Mouse (Mus musculus): ENCODE measurements around the gene Filip1l. TPM values are rescaled to one million over a fixed set of nuclear protein-coding genes. Genes with fewer than 3 reads are reported as not detected.

Gene Filip1l
- polyA plus RNA-seq, 1 experiment, result 6.9 TPM

- TF ChIP-seq CTCF (conservative IDR thresholded peaks at IDR 0.05; ENCODE audit: insufficient read depth, insufficient read length, low read depth, low read length) (no peak), POLR2A (IDR thresholded peaks at IDR 0.05; ENCODE audit: low read depth, low read length) (no peak)
- 92% methylated on average over 7 of the region's 7 CpGs for WGBS
- Histone ChIP-seq H3K27me3 (replicated peaks; ENCODE audit: control insufficient read depth, insufficient read depth, low read length) (no peaks in the 10 kb centered on the region), H3K4me1 (ENCODE audit: control insufficient read depth, insufficient read depth, low read length) (no peaks in the 10 kb centered on the region), H3K36me3 (ENCODE audit: control insufficient read depth, insufficient read depth, low read length) (no peaks in the 10 kb centered on the region), H3K4me3 (ENCODE audit: insufficient read depth, low read depth, low read length) (no peak overlapping the region), H3K27ac (ENCODE audit: insufficient read depth, low read depth, low read length) (no peak overlapping the region)
- no peak for DNase-seq
Measured at GRCm38 (mm10) chr16:57536511-57536910, 183.6 kb downstream of the Filip1l start.

DNA sequence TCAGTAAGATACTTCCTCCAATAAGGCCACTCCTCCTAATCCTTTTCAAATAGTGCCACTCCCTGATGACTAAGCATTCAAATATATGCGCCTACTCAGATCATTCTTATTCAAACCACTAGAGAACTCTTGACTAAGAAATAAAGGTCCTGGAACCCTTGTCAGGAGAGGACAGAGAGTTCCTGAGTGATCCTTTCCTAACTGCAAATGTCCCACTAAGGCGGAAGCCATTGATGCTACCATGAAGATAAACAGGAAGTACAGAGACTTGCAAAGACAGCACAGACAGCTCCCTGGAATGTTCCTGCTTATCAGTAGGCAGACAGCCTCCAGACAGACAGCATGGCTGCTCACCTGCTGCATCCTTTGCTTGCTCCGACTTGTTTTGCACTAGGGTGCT lies 190.3 kb downstream of the Filip1l start:
- TF ChIP-seq CTCF (conservative IDR thresholded peaks at IDR 0.05; ENCODE audit: insufficient read depth, insufficient read length, low read depth, low read length) (no peak), POLR2A (IDR thresholded peaks at IDR 0.05; ENCODE audit: low read depth, low read length) (no peak)
- no peak overlapping the region for H3K4me3 ChIP-seq (ENCODE audit: insufficient read depth, low read depth, low read length)
- H3K36me3 ChIP-seq (ENCODE audit: control insufficient read depth, insufficient read depth, low read length), result no peaks in the 10 kb centered on the region
- no peak overlapping the region for H3K27ac ChIP-seq (ENCODE audit: insufficient read depth, low read depth, low read length)
- 93% methylated on average over 3 of the region's 3 CpGs for WGBS
- no peaks in the 10 kb centered on the region for H3K27me3 ChIP-seq (replicated peaks; ENCODE audit: control insufficient read depth, insufficient read depth, low read length)
- H3K4me1 ChIP-seq (ENCODE audit: control insufficient read depth, insufficient read depth, low read length), result no peaks in the 10 kb centered on the region
- no peak for DNase-seq

- no peak for TF ChIP-seq POLR2A (IDR thresholded peaks at IDR 0.05; ENCODE audit: low read depth, low read length)
- no peak for TF ChIP-seq CTCF (conservative IDR thresholded peaks at IDR 0.05; ENCODE audit: insufficient read depth, insufficient read length, low read depth, low read length)
- DNase-seq, result no peak
- Histone ChIP-seq H3K4me3 (ENCODE audit: insufficient read depth, low read depth, low read length) (no peak overlapping the region), H3K27ac (ENCODE audit: insufficient read depth, low read depth, low read length) (no peak overlapping the region), H3K27me3 (replicated peaks; ENCODE audit: control insufficient read depth, insufficient read depth, low read length) (no peaks in the 10 kb centered on the region), H3K36me3 (ENCODE audit: control insufficient read depth, insufficient read depth, low read length) (no peaks in the 10 kb centered on the region), H3K4me1 (ENCODE audit: control insufficient read depth, insufficient read depth, low read length) (no peaks in the 10 kb centered on the region; the same call in 1 of the 2 replicates)
- 64% methylated on average over 8 of the region's 8 CpGs for WGBS
Measured at GRCm38 (mm10) chr16:57544441-57544840, 191.5 kb downstream of the Filip1l start.

DNA sequence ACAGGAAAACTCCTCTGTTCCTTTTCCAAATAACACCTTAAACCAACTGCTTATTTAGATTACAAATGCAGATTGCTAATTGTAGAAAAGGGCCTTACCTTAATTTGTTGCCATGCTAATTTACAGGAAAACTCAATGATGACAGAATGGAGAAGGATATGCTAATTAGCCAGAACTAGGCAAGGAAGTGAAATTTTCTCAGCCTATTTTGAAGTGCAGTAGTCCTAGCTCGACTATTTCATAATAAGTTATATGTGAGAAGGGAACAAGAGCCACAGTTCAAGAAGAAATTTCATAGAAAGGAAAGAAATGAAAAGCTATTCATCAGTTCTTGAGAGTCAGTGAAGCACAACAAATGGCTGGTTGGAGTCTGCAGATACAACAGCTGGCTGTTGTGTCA lies 193.5 kb downstream of the Filip1l start:
- no peaks in the 10 kb centered on the region for H3K27me3 ChIP-seq (replicated peaks; ENCODE audit: control insufficient read depth, insufficient read depth, low read length)
- no peak overlapping the region for H3K4me3 ChIP-seq (ENCODE audit: insufficient read depth, low read depth, low read length)
- no peaks in the 10 kb centered on the region for H3K36me3 ChIP-seq (ENCODE audit: control insufficient read depth, insufficient read depth, low read length)
- H3K4me1 ChIP-seq (ENCODE audit: control insufficient read depth, insufficient read depth, low read length), result no peaks in the 10 kb centered on the region; the same call in 1 of the 2 replicates
- TF ChIP-seq CTCF (conservative IDR thresholded peaks at IDR 0.05; ENCODE audit: insufficient read depth, insufficient read length, low read depth, low read length) (no peak), POLR2A (IDR thresholded peaks at IDR 0.05; ENCODE audit: low read depth, low read length) (no peak)
- no peak overlapping the region for H3K27ac ChIP-seq (ENCODE audit: insufficient read depth, low read depth, low read length)
- DNase-seq, result no peak
- WGBS, result 61% methylated on average over 1 of the region's 1 CpGs

DNA sequence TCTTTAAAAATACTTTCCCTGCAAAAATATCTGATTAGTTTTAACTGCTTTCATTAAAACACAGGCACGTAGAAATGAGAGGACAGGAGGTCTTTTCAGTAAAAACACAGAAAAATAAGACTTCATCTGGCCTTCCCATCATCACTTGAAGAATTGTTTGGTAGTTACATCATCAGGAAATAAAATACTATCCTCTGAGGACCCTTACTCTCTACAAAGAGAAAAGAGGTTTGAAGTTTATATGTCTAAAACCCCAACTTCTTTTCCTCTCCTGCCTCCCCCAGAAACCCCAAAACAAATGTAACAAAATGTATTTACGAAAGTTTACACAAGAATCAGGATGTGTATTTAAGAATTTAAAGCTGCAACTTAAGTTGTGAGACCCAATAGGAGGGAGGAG lies 195.7 kb downstream of the Filip1l start:
- Histone ChIP-seq H3K36me3 (ENCODE audit: control insufficient read depth, insufficient read depth, low read length) (no peaks in the 10 kb centered on the region), H3K4me1 (ENCODE audit: control insufficient read depth, insufficient read depth, low read length) (no peaks in the 10 kb centered on the region; the same call in 1 of the 2 replicates), H3K27me3 (replicated peaks; ENCODE audit: control insufficient read depth, insufficient read depth, low read length) (no peaks in the 10 kb centered on the region), H3K27ac (ENCODE audit: insufficient read depth, low read depth, low read length) (peak overlapping the region; percentile 35; the same call in 1 of the 2 replicates), H3K4me3 (ENCODE audit: insufficient read depth, low read depth, low read length) (peak overlapping the region; percentile 55)
- no peak for TF ChIP-seq POLR2A (IDR thresholded peaks at IDR 0.05; ENCODE audit: low read depth, low read length)
- TF ChIP-seq CTCF (conservative IDR thresholded peaks at IDR 0.05; ENCODE audit: insufficient read depth, insufficient read length, low read depth, low read length), result no peak
- 67% methylated on average over 2 of the region's 2 CpGs for WGBS
- DNase-seq, result no peak

DNA sequence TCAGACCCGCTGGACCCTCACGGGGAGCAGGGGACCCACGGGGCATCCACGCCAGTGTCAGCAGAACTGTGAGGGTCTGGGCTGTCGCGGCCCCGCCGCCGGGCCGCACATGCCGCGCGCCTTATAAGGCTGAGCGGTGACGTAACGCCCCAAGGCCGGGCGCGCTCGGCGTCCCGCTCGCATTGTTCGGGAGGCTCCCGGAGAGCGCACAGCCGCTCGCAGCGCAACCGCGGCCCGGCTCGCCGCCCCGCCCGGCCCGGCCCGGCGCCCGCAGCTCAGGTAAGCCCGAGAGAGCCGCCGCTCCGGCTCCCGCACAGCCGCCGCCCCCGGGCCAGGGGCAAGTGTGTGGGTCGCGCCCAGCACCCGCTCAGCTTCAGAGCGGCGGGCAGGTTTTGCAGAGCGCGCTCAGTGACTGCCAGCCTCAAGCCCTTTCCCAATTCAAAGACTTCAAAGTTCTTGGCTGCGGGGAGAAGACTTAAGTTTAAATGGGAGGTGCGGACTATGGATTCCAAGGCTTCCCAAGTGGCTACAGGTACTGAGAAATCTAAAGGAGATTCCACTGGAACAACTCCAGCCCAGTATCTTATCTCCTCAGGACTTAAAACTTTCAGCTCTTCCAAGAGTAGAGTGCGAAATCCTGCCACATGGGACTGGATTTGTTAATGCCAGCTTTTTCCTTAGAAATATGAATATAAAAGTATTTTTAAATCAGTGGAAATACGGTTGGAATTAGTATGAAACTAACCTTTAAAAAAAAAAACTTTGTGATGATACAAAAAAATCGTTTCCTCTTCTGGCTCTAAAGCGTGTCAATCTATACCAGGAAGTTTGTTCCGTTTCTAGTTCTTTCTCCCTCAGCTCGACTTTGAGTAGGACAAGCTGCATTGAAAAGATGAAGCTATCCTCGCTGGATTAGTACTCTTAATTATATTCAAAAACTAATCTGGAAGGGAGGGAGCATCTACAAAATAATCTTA lies 196.5 kb downstream of the Filip1l start:
- Histone ChIP-seq H3K4me3 (ENCODE audit: insufficient read depth, low read depth, low read length) (peak overlapping the region; percentile 55), H3K27ac (ENCODE audit: insufficient read depth, low read depth, low read length) (peak overlapping the region; percentile 78), H3K27me3 (replicated peaks; ENCODE audit: control insufficient read depth, insufficient read depth, low read length) (no peaks in the 10 kb centered on the region), H3K4me1 (ENCODE audit: control insufficient read depth, insufficient read depth, low read length) (no peaks in the 10 kb centered on the region; the same call in 1 of the 2 replicates), H3K36me3 (ENCODE audit: control insufficient read depth, insufficient read depth, low read length) (no peaks in the 10 kb centered on the region)
- peak; percentile 78 for DNase-seq
- 4% methylated on average over 64 of the region's 64 CpGs for WGBS
- TF ChIP-seq POLR2A (IDR thresholded peaks at IDR 0.05; ENCODE audit: low read depth, low read length) (no peak), CTCF (conservative IDR thresholded peaks at IDR 0.05; ENCODE audit: insufficient read depth, insufficient read length, low read depth, low read length) (no peak)

DNA sequence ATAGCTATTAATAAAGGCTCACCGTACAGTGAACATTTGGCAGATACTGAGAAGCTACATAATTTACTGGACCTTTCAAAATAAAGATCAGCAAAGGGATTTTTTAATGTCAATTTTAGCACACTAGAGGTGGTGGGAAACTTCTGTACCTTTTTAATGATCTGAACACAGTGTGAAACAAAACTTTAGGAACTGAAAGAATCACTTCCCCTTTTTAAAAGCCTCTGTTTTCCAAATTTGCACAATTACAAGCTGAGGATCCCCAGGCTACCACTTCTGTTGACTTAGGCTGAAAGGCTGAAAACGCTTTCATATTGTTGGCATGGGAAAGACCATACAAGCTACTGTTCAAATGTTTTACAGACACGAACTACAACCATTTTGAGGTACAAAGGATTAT lies 197.2 kb downstream of the Filip1l start:
- no peaks in the 10 kb centered on the region; the same call in 1 of the 2 replicates for H3K4me1 ChIP-seq (ENCODE audit: control insufficient read depth, insufficient read depth, low read length)
- TF ChIP-seq POLR2A (IDR thresholded peaks at IDR 0.05; ENCODE audit: low read depth, low read length) (no peak), CTCF (conservative IDR thresholded peaks at IDR 0.05; ENCODE audit: insufficient read depth, insufficient read length, low read depth, low read length) (no peak)
- H3K27ac ChIP-seq (ENCODE audit: insufficient read depth, low read depth, low read length), result peak overlapping the region; percentile 53; the same call in 1 of the 2 replicates
- DNase-seq, result no peak
- no peak overlapping the region for H3K4me3 ChIP-seq (ENCODE audit: insufficient read depth, low read depth, low read length)
- WGBS, result 63% methylated on average over 3 of the region's 3 CpGs
- no peaks in the 10 kb centered on the region for H3K27me3 ChIP-seq (replicated peaks; ENCODE audit: control insufficient read depth, insufficient read depth, low read length)
- no peaks in the 10 kb centered on the region for H3K36me3 ChIP-seq (ENCODE audit: control insufficient read depth, insufficient read depth, low read length)

Data from kidney, adult 2 months (tissue).